Mouse (Mus musculus) kidney, adult 9 months (tissue): ENCODE measurements around the gene Gmip.
A peak's percentile ranks its signal among the peaks of the same experiment; 100 is the strongest.

Experiments
- DNase-seq: peaks from one replicate; pipeline ENCODE4 v3.0.0; 2022

The Gmip gene

DNA sequence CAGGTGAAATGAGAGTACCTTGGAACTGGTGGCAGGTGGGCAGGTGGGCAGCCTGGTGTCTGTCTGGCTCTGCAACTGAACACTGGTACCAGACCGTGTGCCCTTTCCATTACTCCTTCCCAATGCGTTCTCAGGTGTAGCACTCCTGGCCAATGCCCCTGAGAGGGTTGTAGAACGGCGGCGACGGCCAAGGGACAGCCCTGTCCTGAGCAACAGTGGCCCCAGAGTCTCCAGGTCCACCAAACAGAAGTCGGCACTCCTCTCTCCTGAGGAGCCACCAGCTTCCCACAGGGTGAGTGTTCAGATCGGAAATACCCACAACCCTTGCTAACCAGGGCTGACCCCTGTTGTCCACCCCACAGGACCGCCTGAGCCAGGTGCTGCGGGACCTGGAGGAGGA lies 3.4 kb upstream of the Gmip start:
- no peak for DNase-seq

GRCm38 (mm10) chr8:69805491-69805890 lies 3.0 kb upstream of the Gmip start:
- no peak for DNase-seq

- no peak for DNase-seq
Measured at GRCm38 (mm10) chr8:69807236-69807635, 1.2 kb upstream of the Gmip start.

- DNase-seq: no peak
Measured at GRCm38 (mm10) chr8:69808864-69809403, 455 bp downstream of the Gmip start.

DNA sequence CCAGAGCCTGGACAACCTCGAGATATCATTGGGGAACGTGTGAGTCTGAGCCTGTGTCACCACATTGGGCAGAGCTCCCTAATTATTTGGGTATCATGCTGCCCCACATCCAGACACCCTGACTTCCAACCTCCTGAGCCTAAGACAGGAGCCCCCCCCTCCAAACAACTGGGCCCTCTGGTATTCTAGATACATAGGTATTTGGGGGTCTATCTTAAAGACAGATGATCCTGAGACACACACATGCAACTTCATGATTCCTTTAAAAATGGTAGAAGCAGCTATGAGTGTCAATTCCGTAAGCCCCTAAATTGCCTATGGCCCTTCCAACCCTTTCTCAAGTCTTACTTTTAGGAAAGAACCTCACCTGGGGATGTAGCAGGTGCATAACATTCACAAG lies 1.3 kb downstream of the Gmip start:
- no peak for DNase-seq

- no peak for DNase-seq
Measured at GRCm38 (mm10) chr8:69814881-69815280, 6.4 kb downstream of the Gmip start.

DNA sequence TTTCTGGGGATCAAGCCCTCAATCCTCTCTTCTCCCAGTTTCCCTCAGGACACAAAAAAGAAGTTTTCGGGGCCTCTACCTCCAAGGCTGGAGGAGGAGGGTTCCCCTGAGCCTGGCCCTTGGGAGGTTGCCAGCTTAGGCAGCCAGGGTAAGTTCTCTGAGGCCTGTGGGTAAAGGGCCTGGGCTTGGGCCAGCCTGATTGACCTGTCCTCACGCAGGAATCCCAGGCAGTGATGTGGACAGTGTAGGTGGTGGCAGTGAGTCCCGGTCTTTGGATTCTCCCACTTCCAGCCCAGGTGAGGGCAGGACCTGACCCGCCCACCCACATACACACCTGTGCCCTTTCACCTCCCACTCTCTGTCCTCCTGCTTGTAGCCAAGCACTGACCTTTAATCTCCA lies 6.9 kb downstream of the Gmip start:
- DNase-seq: peak; percentile 49

DNA sequence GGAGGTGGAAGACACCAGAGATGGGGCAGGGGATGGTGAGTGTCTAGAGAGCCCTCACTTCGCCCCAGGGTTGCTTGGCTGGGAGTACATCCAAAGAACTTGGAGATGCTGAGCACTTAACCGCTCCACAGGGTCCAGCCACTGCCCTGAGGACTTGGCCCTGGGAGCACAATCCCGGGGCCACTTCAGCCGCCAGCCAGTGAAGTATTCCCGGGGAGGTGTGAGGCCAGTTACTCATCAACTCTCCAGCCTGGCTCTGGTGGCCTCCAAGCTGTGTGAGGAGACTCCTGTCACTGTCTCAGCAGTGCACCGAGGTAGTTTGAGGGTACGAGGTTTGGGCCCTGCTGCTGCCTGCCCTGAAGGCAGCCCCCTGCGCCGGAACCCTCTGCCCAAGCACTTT lies 12.0 kb downstream of the Gmip start:
- peak; percentile 90 for DNase-seq

DNA sequence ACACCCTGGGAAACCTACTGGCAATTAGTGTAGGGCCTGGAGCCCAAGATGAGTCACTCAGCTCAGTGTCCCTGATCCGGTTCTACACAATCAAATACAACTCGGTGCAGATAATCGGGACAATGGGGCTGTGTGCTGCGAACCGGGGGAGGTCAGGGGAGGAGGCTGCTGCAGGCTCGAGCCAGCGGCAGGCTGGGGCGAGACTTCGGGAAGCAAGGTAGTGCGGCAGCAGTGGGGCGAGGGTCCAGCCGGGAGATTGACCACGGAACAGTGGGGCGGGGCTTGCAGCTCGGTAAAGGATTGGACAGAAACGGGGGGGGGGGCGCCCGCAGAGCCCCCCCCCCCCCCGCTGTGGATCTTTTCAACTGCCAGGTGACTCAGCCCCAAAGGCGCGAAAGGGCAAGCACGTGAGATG lies 13.5 kb downstream of the Gmip start:
- DNase-seq: peak; percentile 45

GRCm38 (mm10) chr8:69822386-69823191 lies 14.1 kb downstream of the Gmip start, which contains the start of gene Lpar2:
Gene Lpar2 (plus strand): TSS chr8:69822429.
- DNase-seq: peak; percentile 79

- DNase-seq: peak; percentile 67
Measured at GRCm38 (mm10) chr8:69826371-69826770, 17.9 kb downstream of the Gmip start.

DNA sequence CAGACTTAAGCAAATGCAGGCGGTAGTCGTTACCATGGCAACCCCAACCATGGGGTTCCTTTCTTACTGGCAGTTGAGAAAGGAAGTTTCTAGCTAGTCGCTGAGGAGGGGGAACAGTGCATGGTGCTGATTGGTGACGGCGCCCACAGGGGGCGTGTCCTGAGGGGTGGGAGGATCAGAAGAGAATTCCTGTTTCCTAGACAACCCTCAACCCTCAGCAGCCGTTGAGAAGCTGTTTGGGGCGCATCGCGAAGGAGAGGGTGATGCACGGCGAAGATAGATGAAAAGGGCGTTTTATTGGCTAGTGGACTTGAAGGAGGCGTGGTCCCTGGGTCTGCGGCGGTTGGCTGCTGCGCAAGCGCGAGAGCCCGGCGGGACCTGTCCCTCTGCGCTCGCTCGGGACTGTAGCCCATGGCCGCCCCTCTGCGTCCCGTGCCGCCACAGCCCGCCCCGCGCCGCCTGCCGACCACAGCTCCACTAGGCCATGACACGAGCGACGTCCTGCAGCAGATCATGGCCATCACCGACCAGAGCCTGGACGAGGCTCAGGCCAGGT lies 23.9 kb downstream of the Gmip start, which contains the start of gene Pbx4:
Pbx4 (plus strand) TSS at position 194 of the 556 bp plus-strand sequence.
- DNase-seq: peak; percentile 79

- DNase-seq: peak; percentile 78
Measured at GRCm38 (mm10) chr8:69837057-69837682, 28.7 kb downstream of the Gmip start.

DNA sequence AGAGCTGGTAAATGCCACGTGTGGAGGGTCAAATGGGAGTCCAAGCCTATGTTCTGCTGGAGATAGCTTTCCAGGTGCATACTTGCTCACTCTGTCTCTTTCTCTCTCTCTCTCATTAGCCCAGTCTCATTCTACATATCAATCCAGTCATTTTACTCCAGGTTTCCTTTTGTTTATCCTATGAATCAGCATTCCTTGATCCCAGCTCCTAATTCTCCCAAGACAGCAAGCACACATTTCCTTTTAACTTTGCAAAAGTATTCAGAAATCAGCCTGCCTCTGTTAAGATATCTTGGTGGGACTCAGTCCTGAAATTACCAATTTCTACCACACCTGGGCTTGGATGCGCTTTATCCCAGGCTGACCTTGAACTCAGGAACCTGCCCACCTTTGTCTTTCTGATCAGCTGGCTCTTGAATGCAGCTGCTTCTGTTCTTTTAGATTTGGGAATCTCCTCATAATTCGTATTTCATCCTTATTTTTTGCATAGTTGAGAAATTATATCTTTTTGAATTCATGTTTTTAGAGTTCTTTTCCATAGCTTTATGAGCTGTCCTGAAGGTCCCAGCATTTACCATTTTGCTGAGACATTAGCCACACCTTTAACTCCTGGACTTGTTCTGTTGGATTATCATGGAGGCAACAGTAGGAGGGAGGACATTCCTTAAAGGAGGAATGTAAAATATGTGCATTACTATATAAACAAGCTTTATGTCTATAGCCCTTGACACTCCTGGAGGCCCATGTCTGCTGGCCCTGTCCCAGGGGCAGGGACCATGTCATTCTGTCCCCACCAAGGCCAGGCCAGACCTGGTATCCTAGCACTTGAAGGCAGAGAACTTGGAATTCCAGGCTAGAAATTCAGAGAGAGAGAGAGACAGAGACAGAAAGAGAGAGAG lies 38.9 kb downstream of the Gmip start:
- no peak for DNase-seq

DNA sequence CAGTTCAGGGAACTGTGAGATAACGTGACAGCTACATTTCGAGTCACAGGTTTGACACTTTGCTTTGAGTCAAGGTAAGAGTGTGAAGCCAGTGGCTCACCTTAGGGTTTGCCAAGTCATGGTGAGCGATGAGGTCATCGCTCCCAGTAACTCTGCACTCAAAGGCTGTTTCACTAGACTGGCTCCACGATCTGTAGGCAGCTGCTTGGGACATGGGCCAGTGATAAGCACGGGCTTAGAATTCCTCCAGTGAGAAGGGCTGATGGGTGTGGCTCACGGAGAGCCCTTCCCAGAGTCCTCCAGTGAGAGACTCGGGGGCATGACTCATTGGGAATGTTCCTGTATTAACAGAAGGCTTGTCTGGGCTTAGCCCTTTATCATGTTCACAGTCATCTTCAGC lies 40.5 kb downstream of the Gmip start:
- no peak for DNase-seq

GRCm38 (mm10) chr8:69849899-69850298 lies 41.4 kb downstream of the Gmip start:
- DNase-seq: no peak

DNA sequence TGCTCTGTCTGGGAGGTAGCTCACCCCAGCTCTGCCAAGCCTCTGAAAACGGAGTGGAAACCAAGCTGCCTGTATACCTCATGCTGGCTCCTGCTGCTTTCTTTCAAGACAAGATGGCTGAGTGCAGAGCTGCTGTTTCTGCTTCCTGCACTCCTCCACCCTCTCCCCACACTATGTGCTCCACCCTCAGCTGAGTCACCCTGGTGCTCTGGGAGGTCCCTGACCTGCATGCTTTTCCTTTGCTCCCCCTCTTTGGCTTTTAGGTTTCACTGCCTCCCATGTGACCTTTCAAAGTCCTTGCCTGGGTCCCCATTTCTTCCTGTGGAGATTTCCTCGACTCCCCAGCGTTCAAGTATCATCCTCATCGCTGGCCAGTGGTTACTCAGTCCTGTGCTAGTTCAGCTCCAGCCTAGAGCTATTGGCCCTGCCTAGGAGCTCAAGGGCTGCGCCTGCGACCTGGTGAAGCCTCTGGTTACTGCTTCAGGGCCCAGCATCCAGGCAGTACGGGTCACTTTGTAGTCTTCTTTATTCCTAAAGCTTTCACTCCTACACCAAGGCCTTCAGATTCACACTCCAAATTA lies 42.5 kb downstream of the Gmip start:
- no peak for DNase-seq

DNA sequence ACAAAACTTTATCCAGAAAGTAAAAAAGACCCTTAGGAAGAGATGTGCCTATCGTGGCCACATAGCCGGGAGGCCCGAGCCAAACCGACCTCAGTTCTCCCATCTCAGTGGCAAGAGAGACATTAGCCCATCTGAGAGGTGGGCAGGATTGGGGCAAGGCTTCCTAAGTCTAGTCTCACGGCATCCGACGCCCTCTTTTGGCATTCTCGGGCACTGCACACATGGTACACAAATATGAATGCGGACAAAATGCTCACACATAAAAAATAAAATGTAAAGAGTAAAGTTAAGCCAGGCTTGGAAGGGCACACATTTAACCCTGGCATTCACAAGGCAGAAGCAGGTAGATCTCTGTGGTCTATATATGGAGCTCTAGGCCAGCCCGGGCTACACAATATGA lies 45.4 kb downstream of the Gmip start:
- DNase-seq: no peak

DNA sequence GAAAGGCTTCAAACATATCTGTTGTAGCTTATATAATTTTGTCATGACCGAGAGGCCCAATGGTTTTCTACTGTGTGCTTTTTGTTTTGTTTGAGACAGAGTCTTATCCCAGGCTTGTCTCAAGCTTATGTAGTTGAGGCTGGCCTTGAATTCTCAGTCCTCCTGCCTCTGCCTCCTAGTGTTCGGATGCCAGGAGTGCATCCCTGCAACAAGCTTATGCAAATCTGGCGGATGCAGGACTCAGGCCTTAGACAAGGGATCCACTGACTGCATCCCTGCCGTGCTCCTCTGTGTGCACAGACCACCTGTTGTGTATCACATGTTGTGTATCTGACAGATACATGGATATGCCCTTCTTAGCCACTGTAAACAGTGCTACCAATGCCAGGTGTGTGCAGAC lies 52.3 kb downstream of the Gmip start:
- no peak for DNase-seq

- DNase-seq: no peak
Measured at GRCm38 (mm10) chr8:69861251-69861650, 52.8 kb downstream of the Gmip start.

DNA sequence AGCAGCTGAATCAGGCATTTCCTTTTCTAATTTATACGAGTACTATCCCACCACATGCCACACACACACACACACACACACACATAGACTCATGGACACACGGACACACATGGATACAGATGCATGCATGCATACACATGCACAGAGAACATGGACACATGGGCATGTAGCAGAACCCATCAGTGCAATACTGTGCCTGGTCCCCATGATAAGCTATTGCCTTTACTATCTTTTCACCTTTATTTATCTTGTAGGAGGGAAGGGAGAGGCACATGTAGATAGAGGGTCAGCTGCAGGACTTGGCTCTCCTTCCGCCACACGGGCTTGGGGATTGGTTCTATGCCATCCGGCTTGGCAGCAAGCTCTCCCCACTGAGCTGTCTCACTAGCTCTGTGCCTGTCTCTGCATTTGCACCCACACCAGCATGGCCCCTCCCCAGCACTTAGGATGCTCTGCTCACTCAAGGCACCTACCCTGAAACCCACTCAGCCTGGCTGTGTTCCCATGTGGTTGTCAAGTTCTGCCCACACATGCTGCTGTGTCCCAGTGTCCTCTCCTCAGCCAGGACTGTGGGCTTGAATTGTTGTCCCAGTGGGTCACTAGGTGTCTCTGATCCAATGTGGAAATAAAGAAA lies 55.0 kb downstream of the Gmip start:
- DNase-seq: no peak

DNA sequence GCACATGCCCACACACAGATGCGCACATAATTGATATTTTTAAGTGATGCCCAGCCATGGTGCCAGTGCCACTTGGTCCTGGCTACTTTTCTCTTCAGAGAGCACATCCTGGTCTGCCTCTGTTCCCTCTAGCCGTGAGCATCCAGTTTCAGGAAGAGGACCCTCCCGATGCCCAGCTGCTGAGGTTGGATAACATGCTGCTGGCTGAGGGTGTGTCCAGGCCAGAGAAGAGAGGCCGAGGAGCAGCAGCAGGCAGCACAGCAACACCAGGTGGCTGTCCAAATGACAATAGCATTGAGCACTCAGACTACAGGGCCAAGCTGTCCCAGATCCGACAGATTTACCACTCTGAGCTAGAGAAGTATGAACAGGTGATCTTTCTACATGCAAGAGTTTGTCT lies 55.7 kb downstream of the Gmip start:
- no peak for DNase-seq
